Mouse (Mus musculus) bone marrow, adult 2 months (tissue): ENCODE measurements around the gene Gm4565.
"Not testable (repeated sequence)": the region's sequence is repeated elsewhere in the genome, so short reads cannot be mapped to it uniquely, and the experiment has no call there.

Experiments
- CTCF ChIP-seq: fragments of 200-500 bp; IDR thresholded peaks from 2 replicates; pipeline ENCODE4 v1.5.1; 2011; ENCODE audit warnings: low read length, control low read depth; ENCODE audit not compliant: control insufficient read depth, insufficient read depth
- POLR2A ChIP-seq: fragments of 200-500 bp; IDR thresholded peaks from 2 replicates; pipeline ENCODE4 v1.6.1; 2011; ENCODE audit warnings: low read depth, mild to moderate bottlenecking, control low read depth, low read length, borderline replicate concordance; ENCODE audit not compliant: control insufficient read depth

GRCm38 (mm10) chr7:22534787-22535186 is 53.1 kb downstream of the Gm4565 start, which contains the start of gene Gm8677:
- TF ChIP-seq POLR2A, CTCF: not testable (repeated sequence)
